Mouse (Mus musculus): ENCODE results near the gene Hoxd9.

GRCm38 (mm10) chr2:74739869-74740268 is 42.3 kb downstream of the Hoxd9 start:
- TF ChIP-seq UBTF (IDR thresholded peaks at IDR 0.05; ENCODE audit: low read depth, low read length) (no peak), HCFC1 (IDR thresholded peaks at IDR 0.05; ENCODE audit: low read depth, low read length) (no peak), POLR2AphosphoS2 (IDR thresholded peaks at IDR 0.05; ENCODE audit: low read depth, low read length) (no peak), TCF12 (IDR thresholded peaks at IDR 0.05; ENCODE audit: low read depth, low read length) (no peak), CTCF (conservative IDR thresholded peaks at IDR 0.05 in 1 of 2, IDR thresholded peaks at IDR 0.05 in 1 of 2; ENCODE audit: low read depth in 2 of 2, low read length in 2 of 2) (no peak), ELF1 (IDR thresholded peaks at IDR 0.05; ENCODE audit: low read depth, low read length) (no peak), POLR2A (IDR thresholded peaks at IDR 0.05; ENCODE audit: low read depth, low read length) (no peak), MYC (IDR thresholded peaks at IDR 0.05; ENCODE audit: low read depth, low read length) (no peak), BHLHE40 (IDR thresholded peaks at IDR 0.05; ENCODE audit: low read depth, low read length) (no peak), KAT2A (IDR thresholded peaks at IDR 0.05; ENCODE audit: insufficient replicate concordance, low read length) (no peak), MAX (IDR thresholded peaks at IDR 0.05; ENCODE audit: low read length) (no peak), ZNF384 (IDR thresholded peaks at IDR 0.05; ENCODE audit: low read depth, low read length) (no peak), E2F4 (IDR thresholded peaks at IDR 0.05; ENCODE audit: insufficient replicate concordance, low read depth, low read length) (no peak), TBP (conservative IDR thresholded peaks at IDR 0.05; ENCODE audit: low read depth, low read length) (no peak)

All from CH12.LX (cell line).